Mouse (Mus musculus) liver, adult 2 months (tissue): Measurements from ENCODE around the gene Pusl1. TPM values are rescaled to one million over a fixed set of nuclear protein-coding genes. Genes with fewer than 3 reads are reported as not detected.
A peak's percentile ranks its signal among the peaks of the same experiment; 100 is the strongest.

ENCODE experiments used
- DNase-seq: peaks from one replicate; pipeline ENCODE4 v3.0.0-alpha.2; 2011; ENCODE audit warnings: low read depth, low spot score; ENCODE audit errors: extremely low read depth
- H3K27ac ChIP-seq: fragments of 200-500 bp; replicated peaks from 2 replicates; pipeline ENCODE4 v1.5.1; 2012; ENCODE audit warnings: low read depth, mild to moderate bottlenecking, control low read depth, inconsistent platforms, low read length; ENCODE audit not compliant: insufficient read depth
- H3K27me3 ChIP-seq: fragments of 200-500 bp; 2 replicates; pipeline ENCODE4 v1.6.1; 2012; ENCODE audit warnings: mild to moderate bottlenecking, moderate library complexity, low read length, inconsistent platforms; ENCODE audit not compliant: control insufficient read depth, insufficient read depth
- H3K36me3 ChIP-seq: fragments of 200-500 bp; 2 replicates; pipeline ENCODE4 v1.6.1; 2012; ENCODE audit warnings: low read length, inconsistent platforms; ENCODE audit not compliant: control insufficient read depth, insufficient read depth
- H3K4me1 ChIP-seq: fragments of 200-500 bp; 2 replicates; pipeline ENCODE4 v1.6.1; 2011; ENCODE audit warnings: low read length; ENCODE audit not compliant: control insufficient read depth, insufficient read depth
- H3K4me3 ChIP-seq: fragments of 200-500 bp; 2 replicates; pipeline ENCODE4 v1.5.1; 2011; ENCODE audit warnings: low read depth, mild to moderate bottlenecking, control low read depth, low read length, moderate library complexity; ENCODE audit not compliant: insufficient read depth
- H3K79me2 ChIP-seq: fragments of 200-500 bp; 2 replicates; pipeline ENCODE4 v1.6.1; 2012; ENCODE audit warnings: inconsistent platforms, mild to moderate bottlenecking, low read length, moderate library complexity; ENCODE audit not compliant: control insufficient read depth, insufficient read depth
- H3K9ac ChIP-seq: fragments of 200-500 bp; 2 replicates; pipeline ENCODE4 v1.6.1; 2012; ENCODE audit warnings: low read depth, mild to moderate bottlenecking, control low read depth, inconsistent platforms, low read length
- CTCF ChIP-seq: fragments of 200-500 bp; IDR thresholded peaks from 2 replicates; pipeline ENCODE4 v1.5.1; 2011; ENCODE audit warnings: low read depth, low read length, control low read depth
- POLR2A ChIP-seq: fragments of 200-500 bp; IDR thresholded peaks from 2 replicates; pipeline ENCODE4 v1.6.1; 2011; ENCODE audit warnings: low read length, control low read depth; ENCODE audit not compliant: insufficient read depth; ENCODE audit errors: extremely low read depth
- WGBS: fragments of 180-500 bp; shearing (Covaris S2); methylation state at CpG from one replicate; pipeline ENCODE4 v1.1.7; 2018; 5-methylcytosine and 5-hydroxymethylcytosine counted together
- polyA plus RNA-seq: library from polyadenylated mRNA; depleted of rRNA; stranded (reverse); fragments of >200 nt; gene quantifications from 2 replicates; pipeline ENCODE4 v1.2.3, GENCODE M21; 2012
- total RNA-seq: library from RNA; depleted of rRNA; stranded (reverse); fragments of >200 nt; gene quantifications from 2 replicates; pipeline ENCODE4 v1.2.3, GENCODE M21; 2014

Gene Pusl1
- total and polyA plus RNA-seq, 2 experiments: 13.6 to 33.5 TPM

DNA sequence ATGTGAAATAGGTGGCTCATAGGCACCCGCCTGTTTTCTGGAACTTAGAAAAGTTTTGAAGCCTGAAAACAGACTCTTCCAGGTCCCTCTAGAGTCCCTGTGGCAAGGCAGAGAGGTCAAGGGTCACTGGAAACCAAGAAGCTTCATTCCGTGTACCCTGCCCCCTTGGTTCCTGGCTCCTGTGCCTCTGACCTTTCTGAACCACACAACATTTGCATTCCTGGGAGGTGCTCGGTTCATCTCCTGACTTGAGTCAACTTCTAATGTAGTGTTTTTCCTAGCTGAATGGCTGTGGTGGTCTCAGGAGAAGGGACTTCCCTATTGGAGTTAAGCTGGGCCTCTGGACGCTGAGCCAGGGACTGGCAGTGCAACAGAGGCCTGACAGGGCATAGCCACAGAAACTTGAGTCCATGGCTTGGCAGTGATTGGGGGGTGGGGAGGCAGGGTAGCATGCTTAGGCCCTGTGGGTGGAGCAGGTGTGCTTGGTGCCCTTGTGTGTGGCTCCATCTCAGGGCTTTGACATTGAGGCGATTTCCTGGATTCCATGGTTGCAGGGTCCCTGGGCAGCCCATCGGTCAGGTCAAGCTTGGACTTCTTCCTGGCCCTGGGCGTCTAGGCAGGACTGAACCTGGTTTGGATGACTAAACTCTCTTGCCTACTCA, 43.0 kb downstream of the Pusl1 start:
- H3K27ac ChIP-seq: peak overlapping the region; percentile 70
- 25% methylated on average over 7 of the region's 7 CpGs for WGBS

DNA sequence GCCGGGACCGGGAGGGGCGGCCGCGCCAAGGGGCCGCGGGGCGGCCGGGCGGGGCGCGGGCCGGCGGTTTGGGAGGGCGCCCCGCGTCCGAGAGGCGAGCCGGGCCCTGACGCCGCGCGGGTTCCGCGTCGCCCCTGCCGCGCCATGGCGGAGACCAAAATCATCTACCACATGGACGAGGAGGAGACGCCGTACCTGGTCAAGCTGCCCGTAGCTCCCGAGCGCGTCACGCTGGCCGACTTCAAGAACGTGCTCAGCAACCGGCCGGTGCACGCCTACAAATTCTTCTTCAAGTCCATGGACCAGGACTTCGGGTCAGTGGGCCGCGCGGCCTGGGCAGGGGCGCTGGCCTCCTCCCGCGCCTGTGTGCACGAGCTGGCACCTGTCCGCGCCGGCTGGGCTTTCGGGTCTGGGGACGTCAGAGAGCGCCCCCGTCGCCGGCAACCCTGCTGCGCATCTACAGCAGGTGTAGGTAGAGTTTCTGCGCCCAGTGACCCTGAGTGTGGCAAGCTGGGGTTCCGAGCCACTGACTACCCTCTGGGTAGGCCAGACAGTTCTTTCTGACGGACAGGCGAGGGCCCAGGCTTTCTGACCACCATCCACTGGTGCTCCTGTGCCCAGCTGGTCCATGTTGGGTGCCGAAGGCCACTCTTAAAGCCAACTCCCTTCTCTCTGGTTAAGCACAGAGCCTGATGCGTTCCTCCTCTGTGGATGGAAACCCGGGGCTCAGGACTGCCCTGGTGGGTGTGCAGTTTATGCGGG, 43.8 kb downstream of the Pusl1 start:
- peak overlapping the region; percentile 91 for H3K4me3 ChIP-seq
- peaks cover 25% of the 10 kb centered on the region for H3K4me1 ChIP-seq
- DNase-seq: no peak
- 1% methylated on average over 61 of the region's 69 CpGs for WGBS
- no peaks in the 10 kb centered on the region for H3K27me3 ChIP-seq
- H3K79me2 ChIP-seq: peaks cover 40% of the 10 kb centered on the region
- peak overlapping the region; percentile 70 for H3K27ac ChIP-seq
- no peak for TF ChIP-seq CTCF
- TF ChIP-seq POLR2A: no peak
- H3K9ac ChIP-seq: peak overlapping the region; percentile 92
- no peaks in the 10 kb centered on the region for H3K36me3 ChIP-seq

More for the DNA sequence above, 43.0 kb downstream of the Pusl1 start:
- peaks cover 25% of the 10 kb centered on the region for H3K4me1 ChIP-seq
- peak; percentile 89 for DNase-seq
- peaks cover 40% of the 10 kb centered on the region for H3K79me2 ChIP-seq
- H3K36me3 ChIP-seq: no peaks in the 10 kb centered on the region
- TF ChIP-seq POLR2A (no peak), CTCF (no peak)
- H3K4me3 ChIP-seq: peak overlapping the region; percentile 91
- H3K27me3 ChIP-seq: no peaks in the 10 kb centered on the region
- peak overlapping the region; percentile 92 for H3K9ac ChIP-seq

DNA sequence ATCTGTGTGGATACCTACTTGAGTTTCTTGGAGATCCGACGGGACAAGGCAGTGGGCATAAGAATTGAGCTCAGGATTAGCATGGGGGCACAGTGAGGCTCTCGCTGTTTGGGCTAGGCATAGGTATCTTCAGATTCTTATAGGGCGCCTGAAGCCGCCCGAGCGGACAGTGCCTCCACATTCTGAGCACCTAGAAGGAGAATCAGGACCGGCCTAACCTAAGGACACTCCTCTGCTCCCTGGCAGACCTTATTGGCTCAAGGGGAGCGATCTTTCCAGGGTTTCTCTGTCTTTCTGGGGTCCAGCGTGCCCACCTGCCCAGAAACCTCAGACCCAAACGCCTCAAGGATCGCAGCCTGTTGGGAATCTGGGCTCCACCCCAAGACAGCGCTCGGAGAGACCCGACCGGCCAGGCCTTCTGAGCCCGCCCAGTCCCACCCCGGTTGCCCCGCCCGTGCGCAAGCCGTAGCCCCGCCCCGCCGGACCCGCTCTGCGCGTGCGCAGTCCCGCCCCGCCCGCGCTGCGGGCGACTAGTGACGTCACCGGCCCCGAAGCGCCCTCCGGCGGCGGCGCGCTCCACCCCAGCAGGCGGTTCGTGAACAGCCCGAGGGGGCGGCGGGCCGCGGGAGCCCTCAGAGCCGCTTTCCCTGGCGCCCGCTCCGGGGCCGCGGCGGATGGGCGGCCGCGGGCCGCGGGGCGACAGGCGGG, 44.6 kb downstream of the Pusl1 start, which contains the start of gene Dvl1:
Gene Dvl1, plus strand, starts transcription at position 532 of the 708 bp plus-strand sequence.
- WGBS: 3% methylated on average over 64 of the region's 65 CpGs
- Histone ChIP-seq H3K27me3 (no peaks in the 10 kb centered on the region), H3K36me3 (no peaks in the 10 kb centered on the region), H3K4me3 (peak within 1 kb of the TSS; percentile 91), H3K4me1 (peaks cover 25% of the 10 kb centered on the region), H3K79me2 (peaks cover 39% of the 10 kb centered on the region), H3K27ac (peak within 1 kb of the TSS; percentile 70), H3K9ac (peak within 1 kb of the TSS; percentile 92)
- DNase-seq: peak; percentile 68
- TF ChIP-seq POLR2A (peak; percentile 51), CTCF (peak; percentile 53; the same call in 1 of the 2 replicates)

DNA sequence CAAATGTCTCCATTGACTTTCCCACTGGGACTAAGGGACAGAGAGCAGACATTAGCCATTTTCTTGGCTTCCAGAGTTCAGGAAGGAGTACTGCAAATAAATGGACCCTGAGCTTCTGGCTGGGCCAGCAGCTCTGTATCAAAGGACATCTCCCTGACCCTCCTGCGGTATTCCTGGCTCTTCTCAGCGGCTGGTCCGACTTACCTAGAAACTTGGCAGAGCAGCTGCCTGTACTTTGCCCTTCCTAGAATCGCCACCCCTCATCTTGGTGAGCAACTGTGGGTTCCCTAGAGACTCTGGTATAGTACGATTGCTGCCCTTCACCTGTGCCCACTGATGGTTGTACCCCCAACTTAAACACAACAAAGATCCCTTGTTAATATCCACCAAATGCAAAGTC, 48.4 kb downstream of the Pusl1 start:
- no peak overlapping the region for H3K4me3 ChIP-seq
- no peak for DNase-seq
- H3K27ac ChIP-seq: no peak overlapping the region
- peaks cover 8% of the 10 kb centered on the region; the same call in 1 of the 2 replicates for H3K79me2 ChIP-seq
- no peak for TF ChIP-seq POLR2A
- no peak for TF ChIP-seq CTCF
- H3K4me1 ChIP-seq: peaks cover 10% of the 10 kb centered on the region
- no peak overlapping the region for H3K9ac ChIP-seq
- H3K36me3 ChIP-seq: no peaks in the 10 kb centered on the region
- 42% methylated on average over 5 of the region's 5 CpGs for WGBS
- H3K27me3 ChIP-seq: no peaks in the 10 kb centered on the region

DNA sequence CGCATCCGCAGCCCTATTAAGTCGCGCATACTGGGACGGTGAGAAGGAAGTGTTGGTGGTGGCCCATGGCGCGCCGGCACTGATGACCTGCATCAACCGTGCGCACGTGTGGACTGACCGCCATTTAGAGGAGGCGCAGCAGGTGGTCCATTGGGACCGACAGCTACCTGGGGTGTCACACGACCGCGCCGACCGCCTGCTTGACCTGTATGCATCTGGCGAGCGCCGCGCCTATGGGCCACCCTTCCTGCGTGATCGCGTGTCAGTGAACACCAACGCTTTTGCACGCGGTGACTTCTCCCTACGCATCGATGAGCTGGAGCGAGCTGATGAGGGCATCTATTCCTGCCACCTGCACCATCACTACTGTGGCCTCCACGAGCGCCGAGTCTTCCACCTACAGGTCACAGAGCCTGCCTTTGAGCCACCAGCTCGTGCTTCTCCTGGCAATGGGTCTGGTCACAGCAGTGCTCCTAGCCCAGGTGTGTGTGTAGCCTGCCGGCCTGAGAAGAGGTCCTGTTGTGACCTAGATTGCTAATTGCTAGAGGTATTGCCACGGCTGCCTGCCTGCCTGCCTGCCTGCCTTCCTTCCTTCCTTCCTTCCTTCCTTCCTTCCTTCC, 49.8 kb downstream of the Pusl1 start:
- no peak overlapping the region for H3K27ac ChIP-seq
- 49% methylated on average over 38 of the region's 38 CpGs for whole genome bisulfite sequencing
- H3K79me2 ChIP-seq: no peaks in the 10 kb centered on the region
- no peak for TF ChIP-seq CTCF
- TF ChIP-seq POLR2A: no peak
- H3K36me3 ChIP-seq: no peaks in the 10 kb centered on the region
- H3K4me1 ChIP-seq: peaks cover 10% of the 10 kb centered on the region
- H3K9ac ChIP-seq: no peak overlapping the region
- no peak overlapping the region for H3K4me3 ChIP-seq
- no peak for DNase-seq
- H3K27me3 ChIP-seq: no peaks in the 10 kb centered on the region
